Mouse (Mus musculus): ENCODE data around the gene Prlhr.

DNA sequence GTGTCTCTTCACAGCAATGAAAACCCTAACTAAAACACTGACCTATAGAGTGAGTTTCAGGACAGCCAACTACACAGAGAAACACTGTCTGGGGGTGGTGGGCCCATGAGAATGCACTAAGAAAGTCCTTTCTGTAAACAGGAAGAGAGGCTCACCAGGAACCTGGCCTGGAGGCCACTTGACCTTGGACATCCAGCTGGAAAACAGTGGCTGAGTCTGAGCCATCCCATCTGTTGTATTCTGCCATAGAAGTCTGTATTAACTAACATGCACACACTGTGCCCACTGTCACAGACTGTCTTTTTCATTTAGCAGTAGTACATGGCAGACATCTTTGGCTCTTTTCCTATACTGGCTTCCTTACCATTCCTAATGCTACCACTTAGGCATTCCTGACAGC, 32.1 kb upstream of the Prlhr start:
- TF ChIP-seq ZNF384 (IDR thresholded peaks at IDR 0.05; ENCODE audit: low read depth, low read length) (no peak), CHD2 (IDR thresholded peaks at IDR 0.05; ENCODE audit: low read depth, low read length) (no peak)

Data from ES-E14 (cell line).